Mouse (Mus musculus): ENCODE data around the gene Prickle2. TPM values are rescaled to one million over a fixed set of nuclear protein-coding genes. Genes with fewer than 3 reads are reported as not detected.

Prickle2 gene
- polyA plus RNA-seq, 1 experiment = 12.7 TPM

DNA sequence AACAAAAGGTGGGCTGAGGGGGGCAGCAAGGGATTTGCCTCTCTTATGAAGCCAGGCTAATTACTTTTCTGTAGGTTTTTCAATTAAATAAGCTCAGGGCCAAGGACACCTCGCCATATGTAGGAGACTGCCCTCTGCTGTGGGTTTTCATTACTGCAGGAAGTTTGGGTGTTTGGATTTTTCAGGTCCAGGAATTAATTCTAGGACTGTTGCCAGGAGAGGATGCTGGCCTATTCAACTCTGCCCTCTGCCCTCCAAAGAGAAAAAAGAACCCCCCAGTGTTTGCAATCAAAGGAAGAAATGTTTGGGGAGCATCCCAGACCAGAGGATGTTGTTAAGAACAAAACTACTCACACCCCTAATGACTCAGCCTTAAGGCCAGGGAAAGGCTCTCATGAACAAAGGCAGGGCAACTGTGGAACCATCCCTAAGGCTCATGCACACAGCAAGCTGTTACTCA is 40.4 kb downstream of the Prickle2 start:
- Histone ChIP-seq H3K4me1 (ENCODE audit: control insufficient read depth, insufficient read depth, low read length) (no peaks in the 10 kb centered on the region), H3K27me3 (ENCODE audit: control insufficient read depth, insufficient read depth, low read length) (peaks cover 1% of the 10 kb centered on the region; the same call in 1 of the 2 replicates), H3K27ac (ENCODE audit: insufficient read depth, low read length) (no peak overlapping the region; the same call in 1 of the 2 replicates), H3K4me3 (replicated peaks; ENCODE audit: insufficient read depth, low read depth, low read length) (no peak overlapping the region)
- TF ChIP-seq CTCF (IDR thresholded peaks at IDR 0.05; ENCODE audit: borderline replicate concordance, insufficient read depth, low read depth, low read length) (peak; percentile 57; the same call in 1 of the 2 replicates), POLR2A (IDR thresholded peaks at IDR 0.05; ENCODE audit: borderline replicate concordance, insufficient read depth, low read length) (no peak)
- DNase-seq = peak; percentile 55 to 61
- WGBS = 0% methylated on average over 1 of the region's 1 CpGs

- DNase-seq = no peak
- peaks cover 1% of the 10 kb centered on the region; the same call in 1 of the 2 replicates for H3K27me3 ChIP-seq (ENCODE audit: control insufficient read depth, insufficient read depth, low read length)
- H3K4me3 ChIP-seq (replicated peaks; ENCODE audit: insufficient read depth, low read depth, low read length) = no peak overlapping the region
- TF ChIP-seq POLR2A (IDR thresholded peaks at IDR 0.05; ENCODE audit: borderline replicate concordance, insufficient read depth, low read length) (no peak), CTCF (IDR thresholded peaks at IDR 0.05; ENCODE audit: borderline replicate concordance, insufficient read depth, low read depth, low read length) (no peak)
- no peak overlapping the region for H3K27ac ChIP-seq (ENCODE audit: insufficient read depth, low read length)
- WGBS = 97% methylated on average over 3 of the region's 3 CpGs
- no peaks in the 10 kb centered on the region for H3K4me1 ChIP-seq (ENCODE audit: control insufficient read depth, insufficient read depth, low read length)
Measured at GRCm38 (mm10) chr6:92663885-92664284, 42.1 kb downstream of the Prickle2 start.

DNA sequence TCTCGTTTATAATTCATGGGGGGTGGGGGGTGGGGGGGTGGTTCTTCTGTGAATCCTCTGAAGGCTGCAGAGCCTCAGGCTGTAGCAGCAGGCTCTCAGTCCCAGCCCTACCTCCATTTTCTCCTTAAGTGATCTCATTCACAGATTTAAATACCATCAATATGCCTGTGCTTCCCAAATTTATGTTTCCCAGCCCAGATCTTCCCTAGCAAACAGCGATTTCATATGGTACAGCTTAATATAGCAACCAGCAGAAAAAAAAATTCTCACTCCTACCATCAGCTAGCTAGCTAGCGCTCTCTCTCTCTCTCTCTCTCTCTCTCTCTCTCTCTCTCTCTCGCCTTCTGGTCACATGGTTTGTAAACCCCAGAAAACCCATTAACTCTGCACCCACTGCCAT is 42.5 kb downstream of the Prickle2 start:
- Histone ChIP-seq H3K27ac (ENCODE audit: insufficient read depth, low read length) (no peak overlapping the region), H3K27me3 (ENCODE audit: control insufficient read depth, insufficient read depth, low read length) (peaks cover 1% of the 10 kb centered on the region; the same call in 1 of the 2 replicates), H3K4me1 (ENCODE audit: control insufficient read depth, insufficient read depth, low read length) (no peaks in the 10 kb centered on the region), H3K4me3 (replicated peaks; ENCODE audit: insufficient read depth, low read depth, low read length) (no peak overlapping the region)
- no peak for DNase-seq
- TF ChIP-seq POLR2A (IDR thresholded peaks at IDR 0.05; ENCODE audit: borderline replicate concordance, insufficient read depth, low read length) (no peak), CTCF (IDR thresholded peaks at IDR 0.05; ENCODE audit: borderline replicate concordance, insufficient read depth, low read depth, low read length) (no peak)
- WGBS = 77% methylated on average over 4 of the region's 4 CpGs

- DNase-seq = no peak
- TF ChIP-seq POLR2A (IDR thresholded peaks at IDR 0.05; ENCODE audit: borderline replicate concordance, insufficient read depth, low read length) (no peak), CTCF (IDR thresholded peaks at IDR 0.05; ENCODE audit: borderline replicate concordance, insufficient read depth, low read depth, low read length) (no peak)
Measured at GRCm38 (mm10) chr6:92649063-92649462, 56.9 kb downstream of the Prickle2 start.

GRCm38 (mm10) chr6:92648571-92648970 is 57.4 kb downstream of the Prickle2 start:
- WGBS = 56% methylated on average over 2 of the region's 2 CpGs

More at GRCm38 (mm10) chr6:92649063-92649462, 56.9 kb downstream of the Prickle2 start:
- H3K27me3 ChIP-seq (ENCODE audit: control insufficient read depth, insufficient read depth, low read length) = no peaks in the 10 kb centered on the region
- H3K27ac ChIP-seq (ENCODE audit: insufficient read depth, low read length) = no peak overlapping the region
- H3K4me3 ChIP-seq (replicated peaks; ENCODE audit: insufficient read depth, low read depth, low read length) = no peak overlapping the region
- no peaks in the 10 kb centered on the region for H3K4me1 ChIP-seq (ENCODE audit: control insufficient read depth, insufficient read depth, low read length)
- WGBS = 76% methylated on average over 1 of the region's 1 CpGs

DNA sequence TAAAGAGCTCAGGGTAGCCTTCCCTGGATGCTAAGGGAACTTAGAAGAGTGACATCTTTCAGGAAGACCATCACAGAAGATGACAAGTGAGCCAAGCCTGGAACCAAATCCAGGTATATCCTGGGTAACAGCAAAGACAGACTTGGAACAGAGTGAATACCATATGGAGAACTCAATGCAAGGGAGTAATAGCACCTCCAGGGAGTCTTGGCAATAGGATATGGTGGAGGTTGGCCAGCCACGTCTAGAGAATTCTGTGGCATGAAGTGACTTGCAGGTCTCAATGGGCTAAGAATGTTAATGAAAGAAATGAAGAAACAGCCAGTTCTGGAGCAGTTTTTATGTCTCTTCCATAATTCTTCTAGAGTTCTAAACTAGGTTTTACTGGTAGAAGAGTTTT is 63.0 kb downstream of the Prickle2 start:
- Histone ChIP-seq H3K4me1 (ENCODE audit: control insufficient read depth, insufficient read depth, low read length) (no peaks in the 10 kb centered on the region), H3K27me3 (ENCODE audit: control insufficient read depth, insufficient read depth, low read length) (no peaks in the 10 kb centered on the region), H3K27ac (ENCODE audit: insufficient read depth, low read length) (no peak overlapping the region), H3K4me3 (replicated peaks; ENCODE audit: insufficient read depth, low read depth, low read length) (no peak overlapping the region)
- peak; percentile 27 to 63 for DNase-seq
- WGBS = 16% methylated on average over 1 of the region's 1 CpGs
- TF ChIP-seq POLR2A (IDR thresholded peaks at IDR 0.05; ENCODE audit: borderline replicate concordance, insufficient read depth, low read length) (no peak), CTCF (IDR thresholded peaks at IDR 0.05; ENCODE audit: borderline replicate concordance, insufficient read depth, low read depth, low read length) (no peak)

More at GRCm38 (mm10) chr6:92648571-92648970, 57.4 kb downstream of the Prickle2 start:
- Histone ChIP-seq H3K4me3 (replicated peaks; ENCODE audit: insufficient read depth, low read depth, low read length) (no peak overlapping the region), H3K27me3 (ENCODE audit: control insufficient read depth, insufficient read depth, low read length) (no peaks in the 10 kb centered on the region), H3K27ac (ENCODE audit: insufficient read depth, low read length) (no peak overlapping the region), H3K4me1 (ENCODE audit: control insufficient read depth, insufficient read depth, low read length) (no peaks in the 10 kb centered on the region)
- no peak for DNase-seq
- TF ChIP-seq POLR2A (IDR thresholded peaks at IDR 0.05; ENCODE audit: borderline replicate concordance, insufficient read depth, low read length) = no peak
- TF ChIP-seq CTCF (IDR thresholded peaks at IDR 0.05; ENCODE audit: borderline replicate concordance, insufficient read depth, low read depth, low read length) = no peak

DNA sequence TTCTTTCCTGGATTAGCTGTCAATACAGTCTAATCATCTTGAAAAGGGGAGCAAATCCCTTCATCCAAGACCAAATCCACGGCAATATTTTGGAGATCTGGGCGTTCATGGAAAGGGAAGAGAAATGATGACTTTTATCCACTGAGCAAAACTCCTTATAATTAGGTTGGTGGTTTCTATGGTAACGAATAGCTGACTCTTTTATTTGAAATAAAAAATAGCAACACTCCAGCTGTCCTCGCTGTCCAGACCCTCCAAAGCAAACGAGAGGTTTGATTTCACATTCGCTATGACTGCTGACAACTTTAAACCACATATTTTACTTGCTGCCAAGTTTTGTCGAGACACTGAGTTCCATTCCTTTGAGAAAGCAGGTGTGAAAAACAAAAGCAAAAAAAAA is 64.0 kb downstream of the Prickle2 start:
- Histone ChIP-seq H3K4me1 (ENCODE audit: control insufficient read depth, insufficient read depth, low read length) (no peaks in the 10 kb centered on the region), H3K27ac (ENCODE audit: insufficient read depth, low read length) (no peak overlapping the region), H3K4me3 (replicated peaks; ENCODE audit: insufficient read depth, low read depth, low read length) (no peak overlapping the region), H3K27me3 (ENCODE audit: control insufficient read depth, insufficient read depth, low read length) (no peaks in the 10 kb centered on the region)
- no peak for DNase-seq
- 50% methylated on average over 7 of the region's 7 CpGs for WGBS
- TF ChIP-seq CTCF (IDR thresholded peaks at IDR 0.05; ENCODE audit: borderline replicate concordance, insufficient read depth, low read depth, low read length) (no peak), POLR2A (IDR thresholded peaks at IDR 0.05; ENCODE audit: borderline replicate concordance, insufficient read depth, low read length) (no peak)

GRCm38 (mm10) chr6:92640896-92641295 is 65.1 kb downstream of the Prickle2 start:
- DNase-seq = no peak
- no peak overlapping the region for H3K27ac ChIP-seq (ENCODE audit: insufficient read depth, low read length)
- no peaks in the 10 kb centered on the region for H3K27me3 ChIP-seq (ENCODE audit: control insufficient read depth, insufficient read depth, low read length)
- H3K4me3 ChIP-seq (replicated peaks; ENCODE audit: insufficient read depth, low read depth, low read length) = no peak overlapping the region
- WGBS = 95% methylated on average over 2 of the region's 2 CpGs
- no peak for TF ChIP-seq POLR2A (IDR thresholded peaks at IDR 0.05; ENCODE audit: borderline replicate concordance, insufficient read depth, low read length)
- no peak for TF ChIP-seq CTCF (IDR thresholded peaks at IDR 0.05; ENCODE audit: borderline replicate concordance, insufficient read depth, low read depth, low read length)
- no peaks in the 10 kb centered on the region for H3K4me1 ChIP-seq (ENCODE audit: control insufficient read depth, insufficient read depth, low read length)
